Mouse (Mus musculus): ENCODE measurements around the gene Pex1.

- no peak for TF ChIP-seq EP300 (IDR thresholded peaks at IDR 0.05)
- TF ChIP-seq CTCF (IDR thresholded peaks at IDR 0.05), result no peak
These were observed 41.7 kb upstream of the Pex1 start for GRCm38 (mm10) chr5:3554198-3554597.
